Mouse (Mus musculus) inflammation-experienced regulatory T-cells, adult 6 months (primary cell): ENCODE results near the gene Cfb. TPM values are rescaled to one million over a fixed set of nuclear protein-coding genes. Genes with fewer than 3 reads are reported as not detected.
"Not testable (repeated sequence)": the region's sequence is repeated elsewhere in the genome, so short reads cannot be mapped to it uniquely, and the experiment has no call there.

Experiments
- ATAC-seq: one replicate; pipeline ENCODE4 v1.8.0; 2017
- polyA plus RNA-seq, 3 experiments: library from polyadenylated mRNA; unstranded; fragments of 100-300 nt; shearing (Covaris generic); gene quantifications; one replicate each; pipeline ENCODE4 v1.2.1; 2017

Cfb gene
- polyA plus RNA-seq = 1 to 10 TPM in 1 of 3 experiments, under 1 TPM in 2; 0.24 to 2.6 (median 0.37) TPM

- no peak for ATAC-seq
Measured at GRCm38 (mm10) chr17:34862416-34863081, at the start of gene Cfb. Gene Cfb, minus strand, starts transcription at chr17:34862518.

GRCm38 (mm10) chr17:34911945-34912351, 49.6 kb upstream of the Cfb start:
- peak; percentile 93 for ATAC-seq

GRCm38 (mm10) chr17:34910982-34911381, 48.7 kb upstream of the Cfb start:
- ATAC-seq = no peak

GRCm38 (mm10) chr17:34902895-34903294, 40.6 kb upstream of the Cfb start:
- ATAC-seq = no peak

GRCm38 (mm10) chr17:34901948-34902347, 39.6 kb upstream of the Cfb start:
- ATAC-seq = not testable (repeated sequence)

- not testable (repeated sequence) for ATAC-seq
Measured at GRCm38 (mm10) chr17:34900826-34901225, 38.5 kb upstream of the Cfb start.

- ATAC-seq = peak; percentile 35
Measured at GRCm38 (mm10) chr17:34899890-34900243, 37.5 kb upstream of the Cfb start.

- ATAC-seq = no peak
Measured at GRCm38 (mm10) chr17:34899053-34899889, 37.0 kb upstream of the Cfb start.

- ATAC-seq = no peak
Measured at GRCm38 (mm10) chr17:34898706-34899052, 36.4 kb upstream of the Cfb start.

GRCm38 (mm10) chr17:34898160-34898586, 35.9 kb upstream of the Cfb start, which contains the start of the genes C2 and Ehmt2:
Gene C2, minus strand, starts transcription at chr17:34898265.
Gene Ehmt2, plus strand, starts transcription at chr17:34898469.
- peak; percentile 44 for ATAC-seq

- ATAC-seq = no peak
Measured at GRCm38 (mm10) chr17:34897373-34898159, 35.2 kb upstream of the Cfb start.

GRCm38 (mm10) chr17:34896366-34896765, 34.0 kb upstream of the Cfb start:
- peak; percentile 24 for ATAC-seq

GRCm38 (mm10) chr17:34895724-34896123, 33.4 kb upstream of the Cfb start:
- no peak for ATAC-seq

- ATAC-seq = no peak
Measured at GRCm38 (mm10) chr17:34894801-34895530, 32.6 kb upstream of the Cfb start.

- peak; percentile 46 for ATAC-seq
Measured at GRCm38 (mm10) chr17:34894074-34894597, 31.8 kb upstream of the Cfb start.

- no peak for ATAC-seq
Measured at GRCm38 (mm10) chr17:34893072-34893824, 30.9 kb upstream of the Cfb start.

- ATAC-seq = no peak
Measured at GRCm38 (mm10) chr17:34891377-34891776, 29.1 kb upstream of the Cfb start.

GRCm38 (mm10) chr17:34890074-34890743, 27.9 kb upstream of the Cfb start:
- ATAC-seq = no peak

- ATAC-seq = no peak
Measured at GRCm38 (mm10) chr17:34887942-34888341, 25.6 kb upstream of the Cfb start.

GRCm38 (mm10) chr17:34885615-34886014, 23.3 kb upstream of the Cfb start:
- ATAC-seq = no peak

- ATAC-seq = no peak
Measured at GRCm38 (mm10) chr17:34884704-34885103, 22.4 kb upstream of the Cfb start.
